Mouse (Mus musculus): ENCODE results near the gene Nyx.
"Not testable (repeated sequence)": the region's sequence is repeated elsewhere in the genome, so short reads cannot be mapped to it uniquely, and the experiment has no call there.

Nyx gene

GRCm38 (mm10) chrX:13465810-13466209, at the start of gene Nyx:
TSS of gene Nyx (plus strand) at chrX:13466110.
- DNase-seq (ENCODE audit: low spot score in 2 of 2), result no peak

- no peak for DNase-seq (ENCODE audit: low spot score in 2 of 2)
These were observed 43.9 kb upstream of the Nyx start for GRCm38 (mm10) chrX:13422047-13422446.

DNA sequence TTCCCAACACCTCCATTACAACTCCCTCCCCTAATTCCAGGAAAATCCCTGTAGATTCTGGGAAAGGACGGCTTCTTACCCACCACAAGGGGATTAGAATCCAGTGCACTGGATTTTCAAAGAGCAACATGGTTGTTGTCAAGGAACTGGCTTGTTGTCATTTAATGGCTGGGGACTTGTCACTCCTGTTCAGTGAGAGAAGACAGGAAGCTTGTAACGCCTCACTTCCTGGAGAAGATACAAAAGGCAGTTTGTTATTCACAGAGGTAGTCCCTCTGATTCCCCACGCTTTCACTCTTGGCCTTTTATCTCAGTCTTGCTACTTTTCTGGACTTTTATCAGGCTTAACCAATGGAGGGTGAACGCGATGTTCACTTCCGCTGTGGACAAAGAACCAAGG, 34.5 kb upstream of the Nyx start:
- no peak for DNase-seq (ENCODE audit: low spot score in 2 of 2)

DNA sequence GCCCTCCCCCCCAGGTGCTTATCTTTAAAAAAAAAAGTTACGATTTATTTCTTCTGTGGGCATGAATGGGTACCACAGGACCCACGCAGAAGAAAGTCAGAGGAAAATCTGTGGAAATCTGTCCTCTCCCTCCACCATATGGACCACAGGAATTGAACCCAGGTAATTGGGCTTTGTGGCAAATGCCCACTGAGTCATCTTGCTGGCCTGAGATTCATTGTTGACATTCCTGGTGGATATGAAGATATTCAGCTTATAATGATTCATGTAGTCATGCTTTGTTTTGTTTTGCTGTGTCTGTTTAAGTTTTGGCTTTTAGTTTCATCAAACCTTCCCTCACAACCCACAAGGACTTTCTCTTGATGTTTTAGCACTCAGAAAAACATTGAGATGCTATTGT, 29.9 kb upstream of the Nyx start:
- DNase-seq (ENCODE audit: low spot score in 2 of 2), result not testable (repeated sequence)

DNA sequence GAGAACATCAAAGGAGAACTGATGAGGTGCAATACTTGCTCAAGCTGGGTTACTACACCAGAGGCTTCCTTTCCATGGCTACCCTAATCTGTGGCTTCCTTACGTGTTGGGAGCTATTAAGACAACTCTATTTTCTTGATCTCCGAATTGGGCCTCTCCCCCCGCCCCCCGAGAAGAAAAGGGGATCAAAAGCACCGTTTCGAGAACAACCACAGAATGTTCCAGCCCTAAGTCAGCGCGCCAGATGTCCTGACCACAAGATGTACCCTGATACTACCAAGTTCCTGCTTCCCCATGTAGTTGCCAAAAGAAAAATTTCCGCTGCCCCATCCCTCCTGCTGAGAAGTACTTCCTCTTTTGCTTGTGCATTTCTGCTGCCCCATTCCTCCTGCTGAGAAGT, 9.4 kb upstream of the Nyx start:
- not testable (repeated sequence) for DNase-seq (ENCODE audit: low spot score in 2 of 2)

GRCm38 (mm10) chrX:13458766-13459165, 7.1 kb upstream of the Nyx start:
- no peak for DNase-seq (ENCODE audit: low spot score in 2 of 2)

- peak; percentile 75 to 77 for DNase-seq (ENCODE audit: low spot score in 2 of 2)
These were observed 4.3 kb upstream of the Nyx start for GRCm38 (mm10) chrX:13461266-13462261.

GRCm38 (mm10) chrX:13462982-13463517, 2.9 kb upstream of the Nyx start:
- DNase-seq (ENCODE audit: low spot score in 2 of 2), result no peak

DNA sequence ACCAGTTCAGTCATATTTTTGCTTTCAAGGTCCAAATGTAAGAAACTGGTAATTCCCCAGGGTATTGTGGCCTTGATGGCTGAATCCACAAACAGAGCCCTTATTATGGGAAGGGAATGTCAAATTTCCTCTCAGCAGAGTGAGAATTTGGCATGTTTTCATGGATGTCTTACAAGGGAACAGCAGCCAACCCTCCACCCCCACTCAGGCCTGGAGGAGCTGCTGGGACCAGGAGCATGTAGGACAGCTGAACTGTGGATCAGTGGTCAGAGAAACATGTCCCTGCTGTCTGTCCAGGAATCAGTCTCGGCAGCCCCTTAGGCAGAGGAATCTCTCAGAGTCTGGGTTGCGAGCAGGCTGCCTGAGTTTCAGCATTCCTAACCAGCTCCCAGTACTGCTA, 771 bp downstream of the Nyx start:
- no peak for DNase-seq (ENCODE audit: low spot score in 2 of 2)

- no peak for DNase-seq (ENCODE audit: low spot score in 2 of 2)
These were observed 1.2 kb downstream of the Nyx start for GRCm38 (mm10) chrX:13467121-13467571.

- DNase-seq (ENCODE audit: low spot score in 2 of 2), result peak; percentile 48 to 58
These were observed 3.5 kb downstream of the Nyx start for GRCm38 (mm10) chrX:13469160-13470116.

GRCm38 (mm10) chrX:13471925-13472324, 6.0 kb downstream of the Nyx start:
- DNase-seq (ENCODE audit: low spot score in 2 of 2), result no peak

GRCm38 (mm10) chrX:13472751-13473225, 6.9 kb downstream of the Nyx start:
- no peak for DNase-seq (ENCODE audit: low spot score in 2 of 2)

GRCm38 (mm10) chrX:13475382-13475781, 9.5 kb downstream of the Nyx start:
- no peak for DNase-seq (ENCODE audit: low spot score in 2 of 2)

DNA sequence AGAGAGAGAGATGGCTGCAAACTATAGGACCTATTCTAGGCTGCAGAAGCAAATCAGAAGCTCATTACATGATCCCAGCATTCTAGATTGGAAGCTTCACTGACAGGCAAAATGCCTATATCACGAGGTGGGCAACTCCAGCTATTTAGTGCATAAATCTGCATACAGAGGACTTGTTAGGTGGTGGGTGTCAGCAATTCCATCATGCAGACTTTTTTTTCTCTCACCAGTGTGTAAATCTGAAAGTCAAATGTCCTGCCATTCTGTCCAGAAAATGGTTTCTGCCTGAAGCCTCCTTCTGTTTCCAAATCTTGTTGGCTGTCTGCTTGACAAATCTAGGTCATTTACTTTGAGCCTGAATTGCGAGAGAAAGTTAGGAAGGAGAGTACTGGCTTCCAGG, 11.7 kb downstream of the Nyx start:
- no peak for DNase-seq (ENCODE audit: low spot score in 2 of 2)

DNA sequence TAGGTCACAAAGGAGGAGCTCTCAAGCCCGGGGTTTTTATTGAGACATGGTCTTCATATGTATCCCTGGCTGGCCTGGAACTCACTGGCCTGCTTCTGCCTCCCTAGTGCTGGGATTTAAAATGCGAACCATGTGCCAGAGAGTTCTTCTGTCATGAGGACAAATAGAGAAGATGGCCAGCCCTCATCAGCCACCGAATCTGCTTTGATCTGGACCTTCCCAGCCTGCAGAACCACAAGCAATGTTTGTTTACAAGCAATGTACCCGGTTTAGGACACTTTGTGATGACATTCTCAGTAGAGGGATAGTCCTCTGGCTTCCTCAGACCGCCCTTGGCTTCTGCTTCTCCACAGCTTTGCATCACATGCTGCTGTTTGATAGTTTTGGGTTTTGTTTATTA, 12.4 kb downstream of the Nyx start:
- DNase-seq (ENCODE audit: low spot score in 2 of 2), result no peak

GRCm38 (mm10) chrX:13479570-13479969, 13.7 kb downstream of the Nyx start:
- no peak for DNase-seq (ENCODE audit: low spot score in 2 of 2)

GRCm38 (mm10) chrX:13482576-13482975, 16.7 kb downstream of the Nyx start:
- no peak for DNase-seq (ENCODE audit: low spot score in 2 of 2)

GRCm38 (mm10) chrX:13484447-13484846, 18.5 kb downstream of the Nyx start:
- no peak for DNase-seq (ENCODE audit: low spot score in 2 of 2)

DNA sequence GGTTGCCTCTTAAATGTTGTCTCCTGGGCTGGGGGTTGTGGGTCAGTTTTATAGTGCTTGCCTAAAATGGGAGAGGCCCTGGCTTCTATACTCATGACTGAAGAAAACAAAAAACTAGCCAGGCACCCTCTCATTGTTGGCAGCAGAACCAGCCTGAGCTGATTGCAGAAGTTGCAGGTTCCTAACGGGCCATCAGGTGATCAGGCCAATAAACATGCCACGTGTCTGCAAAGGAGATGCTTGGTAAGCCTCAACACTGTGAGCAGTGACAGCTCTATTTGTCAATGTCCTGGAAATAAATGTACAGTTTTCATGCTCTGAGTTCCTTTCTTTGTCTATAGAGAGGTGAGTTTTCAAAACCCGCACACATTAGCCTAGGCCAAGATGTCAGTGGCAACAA, 23.1 kb downstream of the Nyx start:
- no peak for DNase-seq (ENCODE audit: low spot score in 2 of 2)

GRCm38 (mm10) chrX:13489761-13490160, 23.9 kb downstream of the Nyx start:
- DNase-seq (ENCODE audit: low spot score in 2 of 2), result no peak

DNA sequence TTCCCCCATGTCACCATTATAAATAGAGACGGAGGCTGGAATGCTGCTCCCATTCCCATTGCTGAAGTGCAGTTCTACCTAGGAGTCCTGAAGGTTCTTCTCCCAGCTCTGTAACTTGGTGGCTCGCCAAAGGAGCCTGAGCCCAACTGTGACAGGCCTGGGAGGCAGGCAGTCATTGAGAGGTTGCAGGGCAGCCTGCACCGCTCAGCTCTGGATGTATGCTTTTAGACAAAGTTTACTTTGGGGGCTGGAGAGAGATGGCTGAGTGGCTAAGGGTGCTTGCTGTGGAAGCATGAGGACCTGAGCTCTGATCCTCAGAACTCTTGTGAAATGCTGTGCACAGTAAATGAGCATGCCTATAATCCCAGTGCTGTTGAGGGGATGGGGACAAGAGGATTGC, 25.0 kb downstream of the Nyx start:
- no peak for DNase-seq (ENCODE audit: low spot score in 2 of 2)
